Mouse (Mus musculus) skeletal muscle tissue, adult 2 months (tissue): ENCODE measurements around the gene Cyp3a25.
"Not testable (repeated sequence)": the region's sequence is repeated elsewhere in the genome, so short reads cannot be mapped to it uniquely, and the experiment has no call there.

ENCODE experiments used
- DNase-seq: peaks from one replicate; pipeline ENCODE4 v3.0.0-alpha.2; 2012; ENCODE audit warnings: low read depth, low spot score

Cyp3a25 gene

GRCm38 (mm10) chr5:146009509-146009908, at the start of gene Cyp3a25:
Gene Cyp3a25, minus strand, starts transcription at chr5:146009618.
- not testable (repeated sequence) for DNase-seq

DNA sequence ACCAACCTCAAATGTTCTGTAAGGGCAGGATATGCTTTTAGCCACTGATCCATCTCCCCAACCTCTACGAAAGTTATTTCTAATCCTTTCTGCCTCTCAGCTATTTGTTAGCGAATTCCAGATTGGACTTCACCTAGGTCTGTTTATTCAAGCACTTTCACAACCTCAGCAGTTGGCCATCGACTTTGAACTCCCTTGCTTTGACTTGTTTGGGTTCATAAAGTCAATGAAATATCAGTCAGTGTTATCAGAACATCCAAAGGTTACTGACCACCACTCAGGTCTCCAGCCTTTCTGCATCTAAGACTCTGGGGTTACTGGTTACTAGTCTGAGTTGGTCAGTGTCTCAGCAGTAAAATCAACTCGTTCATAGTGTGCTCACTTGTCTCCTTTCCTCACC, 11.7 kb upstream of the Cyp3a25 start:
- DNase-seq, result no peak

- no peak for DNase-seq
These were observed 8.9 kb upstream of the Cyp3a25 start for GRCm38 (mm10) chr5:146018275-146018674.

- DNase-seq, result no peak
These were observed 1.8 kb upstream of the Cyp3a25 start for GRCm38 (mm10) chr5:146011251-146011650.

DNA sequence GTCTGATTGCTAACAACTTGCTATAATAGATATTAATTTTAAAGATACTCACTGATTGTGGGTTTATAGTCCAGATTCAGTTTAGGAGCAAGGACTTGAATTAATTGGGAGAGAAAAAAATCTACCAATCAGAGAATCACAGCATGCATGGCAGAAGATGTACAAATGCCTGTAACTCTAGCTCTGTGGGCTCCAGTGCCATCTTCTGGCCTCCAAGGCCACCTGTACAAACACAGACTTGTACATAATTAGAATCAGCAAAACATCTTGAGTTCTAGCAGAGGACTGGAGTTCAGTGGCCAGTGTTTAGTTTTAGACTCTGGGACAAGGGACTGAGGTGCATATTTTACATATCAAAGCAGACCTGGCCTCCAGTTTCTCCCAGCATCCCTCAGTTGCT, 42.3 kb downstream of the Cyp3a25 start:
- no peak for DNase-seq
